Mouse (Mus musculus): ENCODE data around the gene Mfsd11.

GRCm38 (mm10) chr11:116854279-116854678 lies 2.0 kb downstream of the Mfsd11 start:
- TF ChIP-seq CTCF (IDR thresholded peaks at IDR 0.05; ENCODE audit: low read depth, low read length) (no peak), GATA1 (IDR thresholded peaks at IDR 0.05; ENCODE audit: borderline replicate concordance, low read length) (no peak)
